Mouse (Mus musculus) G1E (cell line): Measurements from ENCODE around the gene Lmntd1.

Experiments
- CTCF ChIP-seq: IDR thresholded peaks from 2 replicates; pipeline ENCODE4 v1.5.1; 2012; ENCODE audit warnings: low read depth, low read length, inconsistent platforms, mixed read lengths
- GATA1 ChIP-seq: IDR thresholded peaks from 2 replicates; pipeline ENCODE4 v1.6.1; 2012; ENCODE audit warnings: borderline replicate concordance, low read length, inconsistent platforms, mixed read lengths
- GATA2 ChIP-seq: IDR thresholded peaks from 2 replicates; pipeline ENCODE4 v1.6.1; 2012; ENCODE audit warnings: low read depth, low read length, inconsistent platforms, borderline replicate concordance
- POLR2AphosphoS5 ChIP-seq: IDR thresholded peaks from 2 replicates; pipeline ENCODE4 v1.6.1; 2012; ENCODE audit warnings: low read depth, low read length, inconsistent platforms; ENCODE audit not compliant: insufficient replicate concordance
- TAL1 ChIP-seq: conservative IDR thresholded peaks from 2 replicates; pipeline ENCODE4 v1.6.1; 2012; ENCODE audit warnings: low read depth, low read length, inconsistent platforms, mixed read lengths

DNA sequence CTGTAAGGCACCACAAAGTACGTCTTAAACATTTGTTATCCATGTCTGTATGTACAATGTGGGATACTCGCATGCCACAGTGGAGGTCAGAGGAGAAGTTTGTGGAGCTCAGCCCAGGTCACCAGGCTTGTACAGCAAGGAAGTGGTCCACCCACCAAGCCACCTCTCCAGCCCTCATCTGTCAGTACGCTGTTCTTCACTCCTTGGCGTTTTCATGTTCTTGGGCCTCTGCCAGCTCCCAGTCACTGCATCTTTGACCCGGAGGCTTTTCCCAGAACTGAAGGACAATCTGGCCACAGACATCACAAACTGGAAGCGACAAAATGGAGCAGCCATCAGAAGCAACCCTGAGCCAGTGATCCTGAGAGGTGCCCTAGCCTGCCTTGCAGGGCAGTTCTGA lies 24.1 kb upstream of the Lmntd1 start:
- TF ChIP-seq CTCF (no peak), POLR2AphosphoS5 (no peak), GATA1 (no peak), TAL1 (no peak), GATA2 (no peak)
